Mouse (Mus musculus) retina, adult 2 months (tissue): ENCODE measurements around the gene Inka1.
"Not testable (repeated sequence)": the region's sequence is repeated elsewhere in the genome, so short reads cannot be mapped to it uniquely, and the experiment has no call there.

Experiments used
- DNase-seq: peaks from one replicate; pipeline ENCODE4 v3.0.0-alpha.2; 2012; ENCODE audit warnings: low read depth, low spot score

The Inka1 gene

GRCm38 (mm10) chr9:107985131-107986119 lies at the start of gene Inka1:
Inka1 (minus strand) TSS chr9:107985879.
- no peak for DNase-seq

DNA sequence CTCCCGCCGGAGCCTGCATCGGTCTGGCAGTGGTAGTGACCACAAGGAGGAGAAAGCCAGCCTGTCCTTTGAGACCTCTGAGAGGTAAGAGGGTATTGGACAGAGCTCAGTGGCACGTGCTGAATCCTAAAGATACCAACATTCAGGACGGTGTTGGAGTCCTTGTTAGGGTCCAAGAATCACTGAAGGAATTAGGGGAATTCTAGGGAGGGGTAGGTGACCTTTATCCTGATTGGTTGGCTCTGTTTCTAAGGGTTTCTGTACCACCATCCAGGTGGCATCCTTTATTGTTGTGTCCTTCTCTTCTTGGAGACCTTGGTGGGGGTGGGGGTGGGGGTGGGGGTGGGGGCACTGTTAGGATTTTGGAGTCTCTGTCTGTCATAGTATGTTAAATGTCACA lies 46.4 kb upstream of the Inka1 start:
- DNase-seq: no peak

GRCm38 (mm10) chr9:108027867-108028266 lies 42.2 kb upstream of the Inka1 start:
- no peak for DNase-seq

DNA sequence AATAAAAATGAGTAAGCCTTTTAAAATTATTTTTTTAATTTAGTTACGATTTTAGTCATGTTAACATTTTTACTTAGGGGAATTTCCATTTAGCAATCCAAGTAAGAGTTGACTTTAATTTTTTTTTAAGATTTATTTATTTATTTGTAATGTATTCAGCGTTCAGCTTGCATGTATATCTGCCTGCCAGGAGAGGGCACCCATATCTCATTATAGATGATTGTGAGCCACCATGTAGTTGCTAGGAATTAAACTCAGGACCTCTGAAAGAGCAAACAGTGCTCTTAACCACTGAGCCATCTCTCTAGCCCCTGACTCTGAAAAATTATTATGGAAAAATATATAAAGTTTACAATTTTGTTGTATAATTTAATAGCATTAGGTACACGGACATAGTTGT lies 40.9 kb upstream of the Inka1 start:
- no peak for DNase-seq

DNA sequence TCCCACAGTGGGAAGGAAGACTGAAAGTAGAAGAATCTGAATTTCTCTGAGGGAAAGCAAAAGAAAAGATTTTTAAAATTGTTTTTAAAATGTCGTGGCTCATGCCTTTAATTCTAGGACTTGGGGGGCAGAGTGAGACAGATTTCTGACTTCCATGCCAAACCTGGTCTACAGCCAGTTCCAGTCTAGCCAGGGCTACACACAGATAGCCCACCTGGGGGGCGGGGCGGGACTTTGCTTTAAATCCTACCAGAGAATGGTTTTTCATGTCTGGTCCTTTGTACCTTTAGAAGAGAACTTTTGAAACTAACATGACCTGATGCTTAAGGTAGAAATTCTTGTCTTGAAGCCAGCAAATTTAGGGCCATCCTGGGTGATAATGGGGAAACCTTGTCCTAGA lies 37.5 kb upstream of the Inka1 start:
- no peak for DNase-seq

- no peak for DNase-seq
Observed at GRCm38 (mm10) chr9:108020741-108021140, 35.1 kb upstream of the Inka1 start.

DNA sequence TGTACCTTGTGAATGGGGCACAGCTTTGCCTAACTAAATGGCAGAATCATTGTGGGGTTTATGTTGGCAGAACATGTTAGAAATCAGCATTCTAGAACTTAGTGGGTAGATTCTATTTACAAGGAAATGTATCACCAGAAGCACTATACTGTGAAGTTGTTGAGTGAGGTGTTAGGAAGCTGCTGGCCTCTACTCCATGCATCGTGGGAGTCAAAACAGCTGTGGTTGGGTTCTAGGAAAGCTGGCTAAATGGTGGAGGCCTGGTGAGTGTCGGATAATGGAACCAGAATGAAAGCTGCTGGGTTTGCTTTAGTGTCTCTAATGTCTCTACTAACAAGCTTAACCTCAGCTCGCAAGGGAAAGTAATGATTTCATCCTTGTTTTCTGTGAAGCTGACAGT lies 31.4 kb upstream of the Inka1 start:
- no peak for DNase-seq

- not testable (repeated sequence) for DNase-seq
Observed at GRCm38 (mm10) chr9:108013577-108013976, 27.9 kb upstream of the Inka1 start.

- DNase-seq: no peak
Observed at GRCm38 (mm10) chr9:108010385-108010784, 24.7 kb upstream of the Inka1 start.

GRCm38 (mm10) chr9:108008041-108008440 lies 22.4 kb upstream of the Inka1 start:
- no peak for DNase-seq

- no peak for DNase-seq
Observed at GRCm38 (mm10) chr9:108003531-108003890, 17.8 kb upstream of the Inka1 start.

GRCm38 (mm10) chr9:108002778-108003530 lies 17.3 kb upstream of the Inka1 start:
- DNase-seq: no peak

GRCm38 (mm10) chr9:108001922-108002770 lies 16.5 kb upstream of the Inka1 start, which contains the start of gene Ip6k1:
Ip6k1 (plus strand) TSS chr9:108002501.
- DNase-seq: peak; percentile 100

DNA sequence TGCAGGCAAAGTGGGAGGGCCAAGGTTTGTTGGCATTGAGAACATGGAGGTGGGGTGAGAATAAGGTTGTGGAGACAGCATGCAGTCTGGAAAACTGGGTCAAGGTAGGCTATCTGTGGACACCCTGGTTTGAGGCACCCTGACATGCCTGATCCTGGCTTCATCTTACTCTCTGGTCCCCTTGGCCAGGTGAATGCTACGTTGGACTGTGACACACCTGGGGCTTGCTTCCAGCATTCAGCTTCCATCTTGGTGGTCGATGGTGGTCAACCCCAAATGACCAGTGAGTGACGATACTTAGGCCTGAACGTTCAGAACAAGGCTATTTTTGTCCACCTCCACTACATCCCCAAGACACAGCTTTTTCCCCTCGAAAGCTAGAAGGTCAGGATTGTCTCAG lies 10.4 kb upstream of the Inka1 start, which contains the start of gene Gm20662:
Gm20662 (plus strand) TSS at position 301 of the 400 bp plus-strand sequence.
- no peak for DNase-seq

- DNase-seq: no peak
Observed at GRCm38 (mm10) chr9:107995513-107995912, 9.8 kb upstream of the Inka1 start.

- no peak for DNase-seq
Observed at GRCm38 (mm10) chr9:107994464-107994863, 8.8 kb upstream of the Inka1 start.

DNA sequence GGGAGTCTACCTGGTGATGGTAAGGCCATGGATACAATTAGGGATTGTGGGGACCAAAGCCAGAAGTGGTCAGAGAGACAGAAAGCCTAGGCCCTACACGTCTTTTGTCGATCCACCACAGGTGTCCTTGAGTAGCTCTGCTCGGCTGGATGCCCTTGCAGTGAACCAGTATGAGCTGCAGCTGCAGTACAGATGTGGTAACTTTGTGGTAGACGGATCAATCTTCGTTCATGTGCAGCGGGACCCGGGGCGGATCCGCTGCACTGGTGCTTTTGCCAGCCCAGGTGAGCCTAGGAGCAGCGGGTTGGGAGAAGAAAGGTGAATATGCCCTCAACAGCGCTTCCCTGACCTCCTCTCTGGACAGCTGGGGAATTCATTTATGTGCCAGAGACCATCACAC lies 7.3 kb upstream of the Inka1 start:
- DNase-seq: no peak

- DNase-seq: no peak
Observed at GRCm38 (mm10) chr9:107992197-107992596, 6.5 kb upstream of the Inka1 start, which contains the start of gene Cdhr4. Cdhr4 (plus strand) TSS chr9:107992497.

DNA sequence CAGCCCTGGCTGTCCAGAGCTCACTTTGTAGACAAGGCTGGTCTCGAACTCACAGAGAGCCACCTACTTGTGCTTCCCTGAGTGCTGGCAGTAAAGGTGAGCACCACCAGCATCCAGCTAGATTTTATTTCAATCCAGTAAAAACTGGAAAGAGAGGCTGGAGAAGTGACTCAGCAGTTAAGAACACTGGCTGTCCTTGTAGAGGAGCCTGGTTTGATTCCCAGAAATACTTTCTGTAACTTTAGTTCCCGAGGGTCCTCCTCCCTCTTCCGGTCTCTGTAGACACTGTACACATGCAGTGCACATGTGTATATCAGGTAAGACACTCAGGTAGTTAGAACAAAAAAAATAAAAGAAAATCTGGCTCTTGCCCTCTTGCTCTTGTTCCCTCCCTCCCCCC lies 2.3 kb upstream of the Inka1 start:
- no peak for DNase-seq

DNA sequence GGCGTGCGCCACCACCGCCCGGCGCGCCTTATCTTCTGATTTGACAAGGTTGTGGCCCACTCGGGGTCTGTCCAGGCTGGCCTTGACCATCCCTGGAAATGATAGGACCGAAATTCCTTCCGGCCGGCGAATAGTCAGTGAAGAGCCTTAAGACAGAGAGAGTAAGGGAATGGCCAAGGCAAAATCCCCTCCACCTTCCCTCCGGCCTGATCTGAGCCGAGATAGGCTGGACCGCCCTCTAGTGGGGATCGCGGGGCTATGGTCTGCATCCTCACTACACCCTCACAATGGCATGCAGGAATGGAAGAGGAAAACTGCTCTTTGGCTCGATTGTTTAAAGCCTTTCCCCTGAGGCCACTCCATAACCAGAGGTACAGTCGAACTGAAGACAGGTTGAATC lies 697 bp upstream of the Inka1 start:
- no peak for DNase-seq

DNA sequence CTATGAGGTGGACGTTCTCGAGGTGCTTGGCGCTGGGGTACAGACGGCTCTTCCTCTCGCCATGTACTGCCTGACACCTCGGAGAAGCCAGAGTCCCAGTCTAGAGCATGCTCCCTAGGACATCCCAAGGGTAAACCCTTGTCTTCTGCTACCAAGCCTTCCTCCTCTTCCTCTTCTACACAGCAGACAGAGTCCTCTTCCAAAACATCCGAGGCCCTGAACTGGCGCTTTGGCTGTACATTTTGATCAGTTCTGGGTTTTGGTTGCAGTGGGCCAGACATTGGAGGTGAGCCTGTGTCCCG lies 974 bp downstream of the Inka1 start:
- no peak for DNase-seq
